In the genomic region with DNA sequence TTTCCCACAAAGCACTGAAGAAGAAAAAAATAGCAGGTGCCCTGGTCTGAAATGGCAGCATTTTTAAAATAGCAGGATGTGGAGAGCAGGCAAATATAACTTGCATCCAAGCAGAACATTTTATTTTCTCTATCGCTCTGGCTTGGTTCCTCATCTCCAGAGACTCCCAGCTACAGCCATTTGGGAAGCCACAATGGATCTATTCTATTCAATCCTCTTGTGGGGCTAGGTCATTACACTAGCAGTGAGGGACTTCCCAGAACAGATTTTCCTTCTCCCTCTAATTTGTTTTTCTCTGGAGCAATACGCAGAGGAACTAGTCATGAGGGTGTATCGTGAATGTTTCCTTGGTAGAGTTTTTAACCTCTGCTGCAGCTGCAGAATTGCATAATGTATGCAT, we compare ENCODE assay signal across 31 mouse cellular contexts.
DNase-seq lines count a peak whose midpoint lies in the region; ATAC-seq and TF ChIP-seq lines count a peak whose summit lies in the region.
"Had no signal": no experiment of that assay in that cellular context is flagged by ENCODE, and none has a peak within 500 bp of the region (broad histone marks: within the 10 kb centered on the region; RNA-seq: fewer than 3 reads in every experiment).

No protein-coding gene starts in this region.

- H3K4me2 ChIP-seq in hindbrain, embryonic 13.5 days, result 0 out of 2 replicates have a peak overlapping the region, but pooled peaks have one; percentile 3
- no peak overlapping the region for H3K4me2 ChIP-seq in hindbrain, embryonic 11.5 days (replicated peaks; ENCODE audit: low read depth, low read length)
- no peak overlapping the region for H3K4me2 ChIP-seq in neural tube, embryonic 13.5 days
- no peak overlapping the region for H3K4me2 ChIP-seq in neural tube, embryonic 15.5 days
- H3K4me2 ChIP-seq in kidney, embryonic 15.5 days, result no peak overlapping the region
- H3K4me2 ChIP-seq: embryonic facial prominence, embryonic 12.5 days; heart, embryonic 13.5 days; limb, embryonic 15.5 days; liver, embryonic 13.5 days; midbrain, embryonic 13.5 days; neural tube, embryonic 12.5 days had no signal

- no peak overlapping the region for H3K27ac ChIP-seq in heart, adult 2 months
- H3K27ac ChIP-seq in hindbrain, embryonic 13.5 days, result peak overlapping the region; percentile 58
- no peak overlapping the region for H3K27ac ChIP-seq in hindbrain, embryonic 11.5 days (ENCODE audit: low read depth, low read length)
- H3K27ac ChIP-seq in neural tube, embryonic 13.5 days (replicated peaks), result peak overlapping the region; percentile 65
- H3K27ac ChIP-seq in neural tube, embryonic 15.5 days (replicated peaks), result peak overlapping the region; percentile 35; the same call in 1 of the 2 replicates
- H3K27ac ChIP-seq in kidney, embryonic 15.5 days, result no peak overlapping the region
- H3K27ac ChIP-seq: embryonic facial prominence, embryonic 12.5 days; forebrain, embryonic 10.5 days; heart, embryonic 13.5 days; limb, embryonic 15.5 days; liver, embryonic 13.5 days; midbrain, embryonic 13.5 days; neural tube, embryonic 12.5 days had no signal

- H3K27me3 ChIP-seq in heart, adult 2 months (ENCODE audit: control insufficient read depth, insufficient read depth, low read length), result no peaks in the 10 kb centered on the region
- no peaks in the 10 kb centered on the region for H3K27me3 ChIP-seq in hindbrain, embryonic 13.5 days
- no peaks in the 10 kb centered on the region for H3K27me3 ChIP-seq in hindbrain, embryonic 11.5 days (ENCODE audit: control insufficient read depth, insufficient read depth, low read length)
- no peaks in the 10 kb centered on the region for H3K27me3 ChIP-seq in neural tube, embryonic 13.5 days
- no peaks in the 10 kb centered on the region for H3K27me3 ChIP-seq in neural tube, embryonic 15.5 days (replicated peaks)
- no peaks in the 10 kb centered on the region for H3K27me3 ChIP-seq in kidney, embryonic 15.5 days
- H3K27me3 ChIP-seq: embryonic facial prominence, embryonic 12.5 days; heart, embryonic 13.5 days; limb, embryonic 15.5 days; liver, embryonic 13.5 days; megakaryocyte, embryonic 14.5 days; midbrain, embryonic 13.5 days; neural tube, embryonic 12.5 days had no signal

- peak; percentile 0 to 2 for DNase-seq in heart, adult 18-20 months
- DNase-seq in heart, adult 2 months, result no peak
- no peak for DNase-seq in hindbrain, embryonic 11.5 days (ENCODE audit: low spot score)
- DNase-seq in neural tube, embryonic 10.5 days (ENCODE audit: extremely low spot score, low spot score), result no peak
- DNase-seq: adrenal gland, postnatal 25 days; cerebellum, adult 2 months; cerebellum, postnatal 25 days; gastrocnemius, postnatal 10 days; kidney, adult 11 months; kidney, postnatal 25 days; left cerebral cortex, postnatal 4 days; liver, embryonic 13.5 days; lung, adult 18-20 months; lung, postnatal 4 days; thymus, adult 2 months; thymus, postnatal 4 days had no signal

- no peaks in the 10 kb centered on the region for H3K9me3 ChIP-seq in hindbrain, embryonic 13.5 days
- H3K9me3 ChIP-seq in hindbrain, embryonic 11.5 days (ENCODE audit: control insufficient read depth, low read length), result no peaks in the 10 kb centered on the region
- no peaks in the 10 kb centered on the region for H3K9me3 ChIP-seq in neural tube, embryonic 13.5 days
- no peaks in the 10 kb centered on the region for H3K9me3 ChIP-seq in neural tube, embryonic 15.5 days (replicated peaks)
- H3K9me3 ChIP-seq in kidney, embryonic 15.5 days (replicated peaks), result no peaks in the 10 kb centered on the region
- H3K9me3 ChIP-seq: embryonic facial prominence, embryonic 12.5 days; forebrain, embryonic 10.5 days; heart, embryonic 13.5 days; limb, embryonic 15.5 days; liver, embryonic 13.5 days; megakaryocyte, embryonic 14.5 days; midbrain, embryonic 13.5 days; neural tube, embryonic 12.5 days had no signal

- no peaks in the 10 kb centered on the region for H3K4me1 ChIP-seq in heart, adult 2 months (ENCODE audit: control insufficient read depth, insufficient read depth, low read length)
- H3K4me1 ChIP-seq in hindbrain, embryonic 13.5 days (replicated peaks), result peaks cover 8% of the 10 kb centered on the region
- H3K4me1 ChIP-seq in hindbrain, embryonic 11.5 days (replicated peaks; ENCODE audit: control insufficient read depth, insufficient read depth, low read length), result no peaks in the 10 kb centered on the region
- H3K4me1 ChIP-seq in neural tube, embryonic 13.5 days (replicated peaks), result peaks cover 8% of the 10 kb centered on the region; the same call in 1 of the 2 replicates
- 0 out of 2 replicates have a peak, but pooled peaks cover 7% of the 10 kb centered on the region for H3K4me1 ChIP-seq in neural tube, embryonic 15.5 days
- H3K4me1 ChIP-seq in kidney, embryonic 15.5 days, result no peaks in the 10 kb centered on the region
- H3K4me1 ChIP-seq: embryonic facial prominence, embryonic 12.5 days; forebrain, embryonic 10.5 days; heart, embryonic 13.5 days; limb, embryonic 15.5 days; liver, embryonic 13.5 days; megakaryocyte, embryonic 14.5 days; midbrain, embryonic 13.5 days had no signal

- H3K9ac ChIP-seq in heart, adult 2 months (ENCODE audit: low read depth, low read length), result no peak overlapping the region
- H3K9ac ChIP-seq in hindbrain, embryonic 13.5 days, result no peak overlapping the region
- H3K9ac ChIP-seq in hindbrain, embryonic 11.5 days (ENCODE audit: low read depth, low read length), result no peak overlapping the region
- no peak overlapping the region for H3K9ac ChIP-seq in neural tube, embryonic 13.5 days
- H3K9ac ChIP-seq in neural tube, embryonic 15.5 days (replicated peaks), result no peak overlapping the region
- no peak overlapping the region for H3K9ac ChIP-seq in kidney, embryonic 15.5 days
- H3K9ac ChIP-seq: embryonic facial prominence, embryonic 12.5 days; heart, embryonic 13.5 days; limb, embryonic 15.5 days; liver, embryonic 13.5 days; midbrain, embryonic 13.5 days; neural tube, embryonic 12.5 days had no signal

- no peak overlapping the region for H3K4me3 ChIP-seq in heart, adult 2 months
- H3K4me3 ChIP-seq in hindbrain, embryonic 13.5 days, result no peak overlapping the region
- H3K4me3 ChIP-seq in hindbrain, embryonic 11.5 days (ENCODE audit: low read depth, low read length), result no peak overlapping the region
- H3K4me3 ChIP-seq in neural tube, embryonic 13.5 days, result no peak overlapping the region
- H3K4me3 ChIP-seq in neural tube, embryonic 15.5 days (replicated peaks), result no peak overlapping the region
- H3K4me3 ChIP-seq in kidney, embryonic 15.5 days (replicated peaks), result no peak overlapping the region
- H3K4me3 ChIP-seq: embryonic facial prominence, embryonic 12.5 days; forebrain, embryonic 10.5 days; heart, embryonic 13.5 days; limb, embryonic 15.5 days; liver, embryonic 13.5 days; megakaryocyte, embryonic 14.5 days; midbrain, embryonic 13.5 days; neural tube, embryonic 12.5 days had no signal

- peak; percentile 52; the same call in 1 of the 2 replicates for ATAC-seq in hindbrain, embryonic 13.5 days (ENCODE audit: low FRiP score)
- no peak for ATAC-seq in hindbrain, embryonic 11.5 days (ENCODE audit: low FRiP score)
- peak; percentile 71 for ATAC-seq in neural tube, embryonic 13.5 days (ENCODE audit: low read depth)
- no peak for ATAC-seq in neural tube, embryonic 15.5 days (ENCODE audit: low FRiP score)
- no peak for ATAC-seq in kidney, embryonic 15.5 days (replicated peaks; ENCODE audit: low FRiP score)
- ATAC-seq: CD4-positive, CD25-positive, alpha-beta regulatory T cell, adult 4 months; forebrain, embryonic 16.5 days; inflammation-experienced regulatory T-cells, adult 6 months; lung, postnatal 0 days; midbrain, embryonic 13.5 days had no signal

- TF ChIP-seq POLR2A in heart, adult 2 months (IDR thresholded peaks at IDR 0.05; ENCODE audit: insufficient read depth, low read depth, low read length), result no peak

- H3K79me2 ChIP-seq in heart, adult 2 months (replicated peaks; ENCODE audit: control insufficient read depth, insufficient read depth, low read length), result no peaks in the 10 kb centered on the region

- no peak for TF ChIP-seq CTCF in heart, adult 2 months (IDR thresholded peaks at IDR 0.05)

- intact Hi-C loops in heart, adult 2 months (cut with DNase I), result no loop called here

- WGBS in heart, adult 2 months, result 69% methylated on average over 3 of the region's 3 CpGs
- 29% methylated on average over 3 of the region's 3 CpGs for WGBS in hindbrain, embryonic 13.5 days
- 65% methylated on average over 3 of the region's 3 CpGs for WGBS in hindbrain, embryonic 11.5 days
- 23% methylated on average over 3 of the region's 3 CpGs for WGBS in neural tube, embryonic 13.5 days
- 36% methylated on average over 3 of the region's 3 CpGs for whole genome bisulfite sequencing in neural tube, embryonic 15.5 days
- WGBS in kidney, embryonic 15.5 days, result 86% methylated on average over 3 of the region's 3 CpGs

- no peaks in the 10 kb centered on the region for H3K36me3 ChIP-seq in heart, adult 2 months (ENCODE audit: control insufficient read depth, insufficient read depth, low read length)
- no peaks in the 10 kb centered on the region for H3K36me3 ChIP-seq in hindbrain, embryonic 13.5 days
- H3K36me3 ChIP-seq in hindbrain, embryonic 11.5 days (ENCODE audit: control insufficient read depth, insufficient read depth, low read length), result no peaks in the 10 kb centered on the region
- no peaks in the 10 kb centered on the region for H3K36me3 ChIP-seq in neural tube, embryonic 13.5 days
- H3K36me3 ChIP-seq in neural tube, embryonic 15.5 days, result no peaks in the 10 kb centered on the region
- H3K36me3 ChIP-seq in kidney, embryonic 15.5 days, result no peaks in the 10 kb centered on the region
- H3K36me3 ChIP-seq: embryonic facial prominence, embryonic 12.5 days; forebrain, embryonic 10.5 days; heart, embryonic 13.5 days; limb, embryonic 15.5 days; liver, embryonic 13.5 days; midbrain, embryonic 13.5 days; neural tube, embryonic 12.5 days had no signal

- no peak for TF ChIP-seq EP300 in heart, adult 2 months (IDR thresholded peaks at IDR 0.05; ENCODE audit: insufficient read depth, low read depth, low read length)

Comparison
In these comparisons a context has a peak if more than half of its experiments do, and no peak if none do; other contexts are left out.
1. DNase-seq: peak in heart, adult 18-20 months (2 of 2); none in heart, adult 2 months (0 of 2), hindbrain, embryonic 11.5 days (single experiment) and neural tube, embryonic 10.5 days (single experiment).
2. H3K27ac ChIP-seq: peak in hindbrain, embryonic 13.5 days (single experiment), neural tube, embryonic 13.5 days (single experiment) and neural tube, embryonic 15.5 days (single experiment); none in heart, adult 2 months (single experiment), hindbrain, embryonic 11.5 days (single experiment) and kidney, embryonic 15.5 days (single experiment).
3. ATAC-seq: peak in hindbrain, embryonic 13.5 days (single experiment) and neural tube, embryonic 13.5 days (single experiment); none in hindbrain, embryonic 11.5 days (single experiment), neural tube, embryonic 15.5 days (single experiment) and kidney, embryonic 15.5 days (single experiment).